Mouse (Mus musculus): ENCODE data around the gene Ccdc97. TPM values are rescaled to one million over a fixed set of nuclear protein-coding genes. Genes with fewer than 3 reads are reported as not detected.

Ccdc97 gene
- polyA plus RNA-seq (2016; fragmentation: Nextera tagmentation; extraction: Ambion mirVana), result 30.1 and 30.2 TPM in 2 replicates

- Histone ChIP-seq H3K4me3 (peak within 1 kb of the TSS; percentile 78), H3K4me1 (peaks cover 14% of the 10 kb centered on the region), H3K27ac (peak within 1 kb of the TSS; percentile 90), H3K9me3 (no peaks in the 10 kb centered on the region), H3K36me3 (peaks cover 62% of the 10 kb centered on the region), H3K27me3 (ENCODE audit: insufficient read depth, poor library complexity, severe bottlenecking) (no peaks in the 10 kb centered on the region)
- peak; percentile 96 for DNase-seq (ENCODE audit: low spot score)
- 4% methylated on average over 32 of the region's 32 CpGs for WGBS
Observed at GRCm38 (mm10) chr7:25718788-25719417, at the start of gene Ccdc97. Ccdc97 (minus strand) TSS chr7:25719088.

DNA sequence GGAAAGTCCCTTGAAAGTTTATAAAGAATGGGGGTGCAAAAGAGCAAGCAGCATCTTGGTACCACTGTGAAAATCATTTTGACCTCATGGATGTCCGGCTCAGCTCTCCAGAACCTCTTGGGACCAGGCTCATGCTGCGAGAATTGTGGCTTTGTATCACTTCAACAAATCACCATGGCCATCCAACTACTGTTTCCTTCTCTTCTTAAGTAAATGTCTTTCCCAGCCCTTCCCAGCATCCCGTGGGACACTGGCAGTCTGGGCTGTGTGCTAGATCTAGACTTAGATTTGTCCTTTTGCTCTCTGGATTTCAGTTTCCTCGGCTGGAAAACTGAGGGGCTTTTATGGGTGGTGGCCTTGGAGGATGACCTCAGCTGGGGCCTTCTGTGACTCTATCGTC is 49.3 kb upstream of the Ccdc97 start:
- H3K27me3 ChIP-seq (ENCODE audit: insufficient read depth, poor library complexity, severe bottlenecking), result no peaks in the 10 kb centered on the region
- peaks cover 82% of the 10 kb centered on the region for H3K36me3 ChIP-seq
- WGBS, result 84% methylated on average over 5 of the region's 5 CpGs

GRCm38 (mm10) chr7:25766108-25766507 is 47.2 kb upstream of the Ccdc97 start:
- Histone ChIP-seq H3K4me1 (peaks cover 12% of the 10 kb centered on the region), H3K27ac (no peak overlapping the region), H3K9me3 (no peaks in the 10 kb centered on the region), H3K27me3 (ENCODE audit: insufficient read depth, poor library complexity, severe bottlenecking) (no peaks in the 10 kb centered on the region), H3K4me3 (no peak overlapping the region), H3K36me3 (peaks cover 80% of the 10 kb centered on the region)
- WGBS, result 79% methylated on average over 6 of the region's 6 CpGs
- DNase-seq (ENCODE audit: low spot score), result no peak

More for the DNA sequence above, 49.3 kb upstream of the Ccdc97 start:
- DNase-seq (ENCODE audit: low spot score), result no peak
- no peak overlapping the region for H3K27ac ChIP-seq
- H3K4me1 ChIP-seq, result peaks cover 12% of the 10 kb centered on the region
- no peaks in the 10 kb centered on the region for H3K9me3 ChIP-seq
- no peak overlapping the region for H3K4me3 ChIP-seq

DNA sequence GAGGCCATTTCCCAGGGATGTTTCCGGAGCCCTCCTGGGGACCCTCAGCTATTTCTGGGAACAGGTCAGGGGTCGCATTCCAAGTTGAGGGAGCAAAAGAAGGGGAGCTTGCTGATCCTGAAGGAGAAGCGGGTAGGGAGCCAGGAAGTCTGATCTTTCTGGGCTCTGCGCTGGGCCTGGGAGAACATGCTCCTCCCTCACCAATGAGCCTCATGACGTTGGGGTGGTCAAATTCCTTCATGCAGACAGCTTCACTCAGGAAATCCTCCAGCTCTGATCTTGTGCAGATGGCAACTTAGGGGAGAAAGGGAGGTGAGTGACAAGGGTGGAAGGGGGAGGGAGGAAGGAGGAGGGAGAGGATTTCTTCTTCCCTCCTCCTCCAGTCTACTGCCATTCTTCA is 45.3 kb upstream of the Ccdc97 start:
- Histone ChIP-seq H3K9me3 (no peaks in the 10 kb centered on the region), H3K4me3 (no peak overlapping the region), H3K36me3 (peaks cover 74% of the 10 kb centered on the region), H3K4me1 (peaks cover 12% of the 10 kb centered on the region), H3K27me3 (ENCODE audit: insufficient read depth, poor library complexity, severe bottlenecking) (no peaks in the 10 kb centered on the region), H3K27ac (peak overlapping the region; percentile 70)
- WGBS, result 30% methylated on average over 5 of the region's 5 CpGs
- peak; percentile 75 for DNase-seq (ENCODE audit: low spot score)

- Histone ChIP-seq H3K4me3 (no peak overlapping the region), H3K4me1 (peaks cover 12% of the 10 kb centered on the region), H3K27me3 (ENCODE audit: insufficient read depth, poor library complexity, severe bottlenecking) (no peaks in the 10 kb centered on the region), H3K36me3 (peaks cover 73% of the 10 kb centered on the region), H3K9me3 (no peaks in the 10 kb centered on the region), H3K27ac (peak overlapping the region; percentile 70)
- DNase-seq (ENCODE audit: low spot score), result no peak
- WGBS, result 65% methylated on average over 11 of the region's 11 CpGs
Observed at GRCm38 (mm10) chr7:25763678-25764077, 44.8 kb upstream of the Ccdc97 start.

- H3K27me3 ChIP-seq (ENCODE audit: insufficient read depth, poor library complexity, severe bottlenecking), result no peaks in the 10 kb centered on the region
- no peaks in the 10 kb centered on the region for H3K9me3 ChIP-seq
- no peak for DNase-seq (ENCODE audit: low spot score)
- H3K4me1 ChIP-seq, result peaks cover 12% of the 10 kb centered on the region
- WGBS, result 80% methylated on average over 10 of the region's 10 CpGs
- H3K27ac ChIP-seq, result no peak overlapping the region
- H3K36me3 ChIP-seq, result peaks cover 54% of the 10 kb centered on the region
- H3K4me3 ChIP-seq, result no peak overlapping the region
Observed at GRCm38 (mm10) chr7:25761354-25761753, 42.5 kb upstream of the Ccdc97 start.

- H3K4me3 ChIP-seq, result peak overlapping the region; percentile 98
- peaks cover 20% of the 10 kb centered on the region for H3K4me1 ChIP-seq
- peak overlapping the region; percentile 100 for H3K27ac ChIP-seq
- H3K36me3 ChIP-seq, result peaks cover 34% of the 10 kb centered on the region
- no peaks in the 10 kb centered on the region for H3K27me3 ChIP-seq (ENCODE audit: insufficient read depth, poor library complexity, severe bottlenecking)
- peak; percentile 94 for DNase-seq (ENCODE audit: low spot score)
- under 1% methylated on average over 18 of the region's 18 CpGs for WGBS
- no peaks in the 10 kb centered on the region for H3K9me3 ChIP-seq
Observed at GRCm38 (mm10) chr7:25756011-25756410, 37.1 kb upstream of the Ccdc97 start.

GRCm38 (mm10) chr7:25755468-25755833 is 36.6 kb upstream of the Ccdc97 start:
- DNase-seq (ENCODE audit: low spot score), result peak; percentile 90
- Histone ChIP-seq H3K36me3 (peaks cover 34% of the 10 kb centered on the region), H3K4me3 (peak overlapping the region; percentile 98), H3K27ac (peak overlapping the region; percentile 100), H3K4me1 (peaks cover 20% of the 10 kb centered on the region), H3K9me3 (no peaks in the 10 kb centered on the region), H3K27me3 (ENCODE audit: insufficient read depth, poor library complexity, severe bottlenecking) (no peaks in the 10 kb centered on the region)
- under 1% methylated on average over 15 of the region's 15 CpGs for WGBS

DNA sequence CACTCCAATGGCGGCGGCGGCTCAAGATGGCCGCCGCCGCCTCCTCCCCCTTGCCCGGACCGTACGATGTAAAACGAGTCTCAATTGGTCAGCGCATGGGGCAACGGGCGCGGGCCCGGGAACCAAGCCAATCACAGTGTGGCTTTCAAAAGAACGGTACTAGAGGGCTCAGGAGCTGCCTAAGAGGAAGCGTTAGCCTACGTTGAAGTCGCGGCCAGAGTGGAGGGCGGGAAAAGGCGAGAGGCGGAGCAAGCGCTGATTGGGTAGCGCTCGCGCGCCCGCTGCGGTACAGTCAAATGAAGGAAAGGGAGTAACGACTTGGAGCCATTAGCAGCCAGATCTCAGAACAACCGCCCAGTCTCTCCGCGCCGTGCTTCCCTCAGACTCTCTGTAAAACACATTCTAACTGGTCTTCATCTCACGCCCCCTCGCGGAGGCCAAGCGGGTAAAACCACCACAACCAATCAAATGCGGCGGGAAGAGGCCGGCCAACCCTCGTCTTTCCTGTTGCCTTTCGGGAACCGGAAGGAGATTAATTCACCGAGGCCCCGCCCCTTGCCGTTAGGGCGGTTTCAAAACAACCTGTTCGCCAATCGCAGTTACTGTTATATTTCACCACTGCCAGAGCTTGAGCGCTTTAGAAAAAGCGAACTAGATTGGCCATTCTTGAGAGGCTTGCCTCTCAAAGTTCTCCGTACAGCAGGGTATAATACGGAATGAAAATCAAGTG is 36.0 kb upstream of the Ccdc97 start, which contains the start of gene Hnrnpul1:
TSS of gene Hnrnpul1 (minus strand) at position 20 of the 730 bp plus-strand sequence.
- DNase-seq (ENCODE audit: low spot score), result peak; percentile 99
- Histone ChIP-seq H3K27me3 (ENCODE audit: insufficient read depth, poor library complexity, severe bottlenecking) (no peaks in the 10 kb centered on the region), H3K27ac (peak within 1 kb of the TSS; percentile 100), H3K4me1 (peaks cover 20% of the 10 kb centered on the region), H3K36me3 (peaks cover 35% of the 10 kb centered on the region), H3K4me3 (peak within 1 kb of the TSS; percentile 98), H3K9me3 (no peaks in the 10 kb centered on the region)
- under 1% methylated on average over 55 of the region's 55 CpGs for WGBS

- DNase-seq (ENCODE audit: low spot score), result no peak
- WGBS, result under 1% methylated on average over 30 of the region's 30 CpGs
- Histone ChIP-seq H3K36me3 (peaks cover 40% of the 10 kb centered on the region), H3K4me1 (peaks cover 20% of the 10 kb centered on the region), H3K27ac (peak overlapping the region; percentile 100), H3K27me3 (ENCODE audit: insufficient read depth, poor library complexity, severe bottlenecking) (no peaks in the 10 kb centered on the region), H3K9me3 (no peaks in the 10 kb centered on the region), H3K4me3 (peak overlapping the region; percentile 98)
Observed at GRCm38 (mm10) chr7:25754439-25754737, 35.5 kb upstream of the Ccdc97 start.

GRCm38 (mm10) chr7:25753643-25754438 is 35.0 kb upstream of the Ccdc97 start:
- Histone ChIP-seq H3K27ac (peak overlapping the region; percentile 100), H3K27me3 (ENCODE audit: insufficient read depth, poor library complexity, severe bottlenecking) (no peaks in the 10 kb centered on the region), H3K4me1 (peaks cover 20% of the 10 kb centered on the region), H3K4me3 (peak overlapping the region; percentile 98), H3K36me3 (peaks cover 43% of the 10 kb centered on the region), H3K9me3 (no peaks in the 10 kb centered on the region)
- DNase-seq (ENCODE audit: low spot score), result no peak
- WGBS, result under 1% methylated on average over 46 of the region's 46 CpGs

DNA sequence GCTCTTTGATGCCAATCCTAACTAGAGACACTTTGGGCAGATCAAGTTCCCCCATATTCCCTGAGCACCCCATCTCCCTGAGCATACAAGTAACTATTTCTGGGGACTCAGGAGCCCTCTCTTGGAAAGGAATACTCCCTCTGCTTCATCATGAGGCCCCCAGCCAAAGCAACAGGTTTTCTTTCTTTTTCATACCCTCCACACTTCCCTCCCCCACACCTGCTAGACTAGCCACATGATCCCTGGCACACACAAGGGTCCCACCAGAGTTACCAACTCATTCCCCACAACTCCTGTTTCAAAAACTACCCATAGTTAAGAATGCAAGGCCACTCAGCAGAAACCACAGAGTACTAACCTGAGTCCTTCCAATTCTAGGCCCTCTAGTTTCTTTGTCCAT is 34.2 kb upstream of the Ccdc97 start:
- peaks cover 44% of the 10 kb centered on the region for H3K36me3 ChIP-seq

DNA sequence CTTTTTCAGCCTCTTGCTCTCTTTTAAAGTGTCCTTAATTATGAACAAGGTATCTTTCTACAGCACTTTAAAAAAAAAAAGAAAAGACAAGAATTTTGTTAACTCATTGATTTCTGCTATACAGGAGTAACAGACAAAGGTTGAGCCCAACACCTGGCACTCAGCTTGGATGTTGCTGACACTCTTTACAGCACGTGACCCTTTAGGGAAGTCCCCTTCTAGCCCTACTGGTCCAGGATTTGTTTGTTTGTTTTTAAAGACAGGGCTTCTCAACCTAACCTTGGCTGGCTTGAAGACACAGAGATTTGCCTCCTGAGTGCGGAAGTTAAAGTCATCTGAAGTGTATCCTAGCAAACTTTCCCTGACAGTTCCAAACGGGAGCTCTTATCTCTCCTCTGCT is 28.0 kb upstream of the Ccdc97 start:
- 49% methylated on average over 3 of the region's 3 CpGs for WGBS
- Histone ChIP-seq H3K27me3 (ENCODE audit: insufficient read depth, poor library complexity, severe bottlenecking) (no peaks in the 10 kb centered on the region), H3K4me3 (no peak overlapping the region), H3K4me1 (peaks cover 9% of the 10 kb centered on the region), H3K27ac (no peak overlapping the region), H3K36me3 (peaks cover 99% of the 10 kb centered on the region), H3K9me3 (no peaks in the 10 kb centered on the region)
- no peak for DNase-seq (ENCODE audit: low spot score)

More for the DNA sequence above, 34.2 kb upstream of the Ccdc97 start:
- H3K27ac ChIP-seq, result peak overlapping the region; percentile 100
- H3K9me3 ChIP-seq, result no peaks in the 10 kb centered on the region
- H3K4me1 ChIP-seq, result peaks cover 25% of the 10 kb centered on the region
- no peaks in the 10 kb centered on the region for H3K27me3 ChIP-seq (ENCODE audit: insufficient read depth, poor library complexity, severe bottlenecking)
- no peak for DNase-seq (ENCODE audit: low spot score)
- peak overlapping the region; percentile 98 for H3K4me3 ChIP-seq
